Mouse (Mus musculus): Measurements from ENCODE around the gene Rsph14. TPM values are rescaled to one million over a fixed set of nuclear protein-coding genes. Genes with fewer than 3 reads are reported as not detected.
A peak's percentile ranks its signal among the peaks of the same experiment; 100 is the strongest.

Gene Rsph14
- total RNA-seq, 2 experiments from 2014 or later, result 1.3 to 1.4 TPM

DNA sequence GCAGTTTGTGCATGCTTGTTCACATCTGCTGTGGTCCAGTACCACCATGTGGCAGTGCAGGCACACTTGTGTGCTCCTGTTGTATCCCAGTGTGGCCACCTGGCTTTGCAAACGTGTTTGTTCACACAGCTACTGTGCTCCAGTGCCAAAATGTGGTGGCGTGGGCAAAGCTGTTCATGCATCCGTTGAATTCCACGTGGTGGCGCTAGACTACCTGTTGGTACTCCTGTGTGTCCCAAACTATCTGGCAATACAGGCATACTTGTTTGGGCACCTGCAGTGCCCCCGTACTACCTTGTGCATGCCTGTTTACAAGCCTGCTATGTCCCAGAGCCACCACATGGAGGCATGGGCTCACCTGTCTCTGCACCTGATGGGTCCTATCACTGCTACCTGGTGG, 97.4 kb downstream of the Rsph14 start:
- DNase-seq (ENCODE audit: low spot score in 2 of 2), result no peak

DNA sequence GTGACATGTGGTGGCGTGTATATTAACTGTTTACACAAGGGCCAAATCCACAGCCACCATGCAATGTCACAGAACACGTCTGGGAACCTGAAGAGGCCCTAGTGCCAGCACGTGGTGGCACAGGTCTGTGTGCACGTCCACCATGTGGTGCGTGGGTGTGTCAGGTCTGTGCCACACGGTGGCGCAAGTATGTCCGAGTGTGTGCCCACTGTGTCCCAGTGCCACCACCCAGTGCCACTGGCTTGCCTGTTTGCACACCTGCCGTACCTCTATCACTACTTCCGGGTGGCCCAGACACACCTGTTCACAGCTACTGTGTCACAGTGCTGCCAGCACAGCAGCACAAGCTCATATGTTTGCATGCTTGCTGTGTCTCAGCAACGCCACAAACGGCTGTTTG, 97.9 kb downstream of the Rsph14 start:
- DNase-seq (ENCODE audit: low spot score in 2 of 2), result no peak

DNA sequence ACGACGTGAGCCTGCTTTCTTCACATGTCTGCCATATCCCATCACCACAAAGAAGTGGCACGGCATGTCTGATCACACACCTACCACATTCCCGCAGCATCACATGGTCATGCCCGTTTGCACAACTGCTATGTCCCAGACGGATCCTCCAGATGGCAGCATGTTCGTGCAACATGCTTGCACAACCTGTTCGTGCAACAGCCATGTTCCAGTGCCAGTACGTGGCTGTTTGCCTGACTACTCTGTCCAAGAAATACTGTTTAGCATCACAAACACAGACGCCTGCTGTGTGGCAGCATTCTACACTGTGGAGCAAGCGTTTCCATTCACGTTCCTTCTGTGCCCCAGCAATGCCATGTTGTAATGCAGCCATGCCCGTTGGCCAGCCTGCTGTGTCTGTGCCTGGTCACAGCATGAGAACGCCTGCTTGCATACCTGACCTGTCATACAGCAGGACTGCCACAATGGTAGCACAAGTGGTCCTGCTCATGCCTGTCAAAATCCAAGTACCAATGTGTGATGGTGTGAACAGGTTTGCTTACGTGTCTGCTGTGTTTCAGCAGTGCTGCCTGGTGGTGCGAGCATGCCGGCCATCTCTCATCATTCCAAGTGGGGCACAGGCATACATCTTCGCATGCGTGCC, 98.7 kb downstream of the Rsph14 start:
- DNase-seq (ENCODE audit: low spot score in 2 of 2), result peak in 1 of 2 experiments; percentile 77

DNA sequence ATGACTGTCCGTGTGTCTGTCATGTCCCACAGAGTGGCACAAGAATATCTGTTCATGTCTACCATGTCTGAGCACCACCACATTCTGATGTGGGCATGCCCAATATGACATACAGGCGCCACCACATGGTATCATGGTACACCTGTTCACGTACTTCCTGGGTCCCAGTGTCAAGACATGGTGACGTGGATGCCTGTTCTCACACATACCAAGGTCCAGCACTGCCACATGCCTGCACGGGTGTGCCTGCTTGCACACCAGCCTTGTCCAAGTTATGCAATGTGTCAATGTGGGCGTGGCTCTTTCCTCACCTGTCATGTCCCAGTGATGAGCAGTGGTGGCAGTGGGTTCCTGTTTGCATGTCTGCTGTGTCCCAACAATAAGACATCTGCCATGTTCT, 99.9 kb downstream of the Rsph14 start:
- DNase-seq (ENCODE audit: low spot score in 2 of 2), result no peak

DNA sequence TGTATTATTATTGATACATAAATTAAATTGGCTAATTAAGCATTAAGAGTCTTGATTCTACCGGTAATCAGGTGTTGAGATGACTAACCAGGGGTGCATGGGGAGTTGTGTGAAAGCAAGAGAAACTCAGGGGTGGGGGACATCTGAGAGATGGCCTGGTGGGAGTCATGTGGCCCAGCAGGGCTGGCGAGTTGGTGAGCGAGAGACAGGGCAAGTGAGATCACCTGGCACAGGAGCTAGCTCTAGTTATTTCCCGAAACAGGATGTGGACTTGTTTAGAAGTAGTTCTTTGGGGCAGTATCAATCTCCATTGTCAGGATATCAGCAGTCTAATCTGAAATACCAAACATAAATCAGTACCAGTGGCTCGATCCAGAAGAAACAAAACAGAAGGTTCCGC, 100.8 kb downstream of the Rsph14 start:
- DNase-seq (ENCODE audit: low spot score in 2 of 2), result no peak

DNA sequence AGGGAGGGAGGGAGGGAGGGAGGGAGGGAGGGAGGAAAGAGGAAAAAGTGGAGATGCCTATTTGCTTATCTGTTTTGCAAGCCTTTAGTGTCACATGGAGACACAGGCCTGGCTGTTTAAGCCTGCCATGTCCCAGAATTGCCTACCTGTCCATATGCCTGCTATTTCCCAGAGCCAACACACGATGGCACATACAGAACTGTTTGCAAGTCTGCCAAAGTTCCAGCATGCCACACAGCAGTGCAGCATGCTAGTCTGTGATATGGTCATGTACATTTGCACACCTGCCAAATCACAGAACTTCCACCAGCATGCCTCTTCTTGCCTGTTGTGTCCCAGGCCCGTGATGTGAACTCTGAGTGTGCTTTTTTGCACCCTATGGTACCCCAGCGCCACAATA, 101.8 kb downstream of the Rsph14 start:
- no peak for DNase-seq (ENCODE audit: low spot score in 2 of 2)

DNA sequence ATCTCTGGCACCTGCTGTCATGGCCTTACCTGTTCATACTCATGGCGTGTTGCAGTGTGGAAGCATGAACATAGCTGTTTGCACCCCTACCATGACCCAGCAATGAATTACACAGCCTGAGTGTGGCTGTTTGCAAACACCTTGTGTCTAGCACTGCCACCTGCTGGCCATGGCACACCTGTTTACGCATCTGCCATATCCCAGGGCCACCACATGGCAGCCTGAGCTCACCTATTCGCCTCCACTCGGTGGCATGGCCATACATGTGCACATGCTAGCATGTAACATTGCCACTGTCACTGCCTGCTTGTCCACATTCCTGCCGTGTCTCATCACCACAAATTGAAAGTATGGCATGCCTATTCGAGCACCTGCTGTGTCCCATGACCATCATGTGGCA, 102.8 kb downstream of the Rsph14 start:
- no peak for DNase-seq (ENCODE audit: low spot score in 2 of 2)

DNA sequence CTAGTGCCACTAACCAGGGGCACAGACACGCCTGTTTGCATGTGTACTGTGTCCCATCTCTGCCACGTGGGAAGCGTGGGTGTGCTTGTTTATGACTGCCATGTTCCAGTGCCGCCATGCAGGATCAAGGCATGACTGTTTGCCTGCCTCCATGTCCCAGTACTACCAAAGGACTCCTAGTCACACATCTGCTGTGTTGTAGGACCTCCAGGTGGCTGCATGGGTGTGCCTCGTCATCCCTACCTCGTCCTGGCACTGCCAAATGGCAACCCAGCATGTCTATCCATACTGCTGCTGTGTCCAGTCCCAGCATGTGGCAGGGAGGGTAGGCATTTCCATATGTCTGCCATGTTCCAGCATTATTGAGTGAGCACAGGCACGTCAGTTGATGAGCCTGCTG, 104.1 kb downstream of the Rsph14 start:
- no peak for DNase-seq (ENCODE audit: low spot score in 2 of 2)

DNA sequence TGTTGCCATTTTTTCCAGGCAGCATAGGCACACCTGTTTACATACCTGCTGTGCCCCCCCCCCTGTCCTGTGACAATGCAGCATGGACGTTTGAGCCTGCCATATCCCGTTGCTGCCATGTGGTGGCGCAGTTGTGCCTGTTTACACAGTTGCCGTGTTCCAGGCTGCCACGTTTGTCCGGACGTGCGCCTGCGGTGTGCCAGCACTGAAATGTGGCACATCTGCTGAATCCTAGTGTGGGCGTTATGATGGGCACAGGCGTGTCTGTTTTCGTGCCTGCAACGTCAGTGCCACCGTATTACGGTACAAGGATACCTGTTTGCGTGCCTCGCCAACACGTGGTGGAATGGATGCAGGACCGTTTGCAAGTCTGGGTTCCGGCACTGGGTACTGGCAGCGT, 107.1 kb downstream of the Rsph14 start:
- DNase-seq (ENCODE audit: low spot score in 2 of 2), result peak; percentile 66 to 68

DNA sequence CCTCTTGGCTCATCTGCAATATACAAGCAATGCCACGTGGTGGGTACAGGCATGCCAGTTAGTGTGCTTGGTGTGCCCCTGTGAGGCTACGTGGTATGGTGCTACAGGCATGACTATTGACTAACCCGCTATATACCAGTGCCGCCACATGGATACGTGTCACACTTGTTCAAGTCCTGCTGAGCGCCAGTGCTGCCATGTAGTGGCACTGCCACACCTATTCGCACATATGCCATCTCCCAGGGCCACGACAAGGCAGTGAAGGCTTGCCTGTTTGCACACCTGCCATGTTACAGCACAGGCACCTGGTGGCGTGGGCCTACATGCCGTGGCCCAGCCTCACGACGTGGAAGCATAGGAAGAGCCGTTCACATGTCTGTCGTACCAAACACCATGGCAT, 108.1 kb downstream of the Rsph14 start:
- DNase-seq (ENCODE audit: low spot score in 2 of 2), result peak in 1 of 2 experiments; percentile 5

DNA sequence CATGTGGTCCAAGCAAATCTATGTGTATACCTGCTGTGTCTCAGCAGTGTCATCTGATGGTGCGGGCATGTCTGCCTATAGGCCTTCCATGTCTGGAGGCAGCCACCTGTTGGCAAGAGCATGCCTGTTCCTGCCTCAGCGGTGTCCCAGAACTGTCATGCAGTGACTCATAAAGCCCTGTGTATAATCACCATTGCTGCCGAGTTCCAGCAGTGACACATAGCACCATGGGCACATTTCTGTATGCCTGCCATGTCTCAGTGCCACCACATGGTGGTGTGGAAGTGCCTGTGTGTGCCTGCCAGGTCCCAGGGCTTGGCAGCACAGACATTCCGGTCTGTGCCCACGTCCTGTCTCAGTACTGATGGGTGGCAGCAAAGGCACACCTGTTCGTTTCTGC, 109.6 kb downstream of the Rsph14 start:
- peak; percentile 67 to 70 for DNase-seq (ENCODE audit: low spot score in 2 of 2)

DNA sequence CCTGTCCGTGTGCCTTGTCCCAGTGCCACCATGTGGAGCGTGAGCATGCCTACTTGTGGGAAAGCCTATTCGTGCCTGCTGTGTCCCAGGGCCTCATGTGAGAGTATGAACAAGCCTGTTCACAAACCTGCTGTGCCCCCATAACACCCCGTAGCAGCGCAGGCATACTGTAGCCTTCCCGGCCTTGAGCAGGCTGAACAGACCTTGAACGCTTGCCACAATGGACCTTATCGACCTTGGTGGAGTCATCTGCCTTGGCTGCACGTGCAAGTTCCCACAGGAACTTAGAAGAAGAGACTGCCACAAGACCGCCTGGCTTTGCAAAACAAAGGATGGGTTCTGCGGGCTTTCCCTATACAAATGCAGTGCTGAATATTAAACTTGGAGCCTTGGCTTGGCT, 110.8 kb downstream of the Rsph14 start:
- no peak for DNase-seq (ENCODE audit: low spot score in 2 of 2)

DNA sequence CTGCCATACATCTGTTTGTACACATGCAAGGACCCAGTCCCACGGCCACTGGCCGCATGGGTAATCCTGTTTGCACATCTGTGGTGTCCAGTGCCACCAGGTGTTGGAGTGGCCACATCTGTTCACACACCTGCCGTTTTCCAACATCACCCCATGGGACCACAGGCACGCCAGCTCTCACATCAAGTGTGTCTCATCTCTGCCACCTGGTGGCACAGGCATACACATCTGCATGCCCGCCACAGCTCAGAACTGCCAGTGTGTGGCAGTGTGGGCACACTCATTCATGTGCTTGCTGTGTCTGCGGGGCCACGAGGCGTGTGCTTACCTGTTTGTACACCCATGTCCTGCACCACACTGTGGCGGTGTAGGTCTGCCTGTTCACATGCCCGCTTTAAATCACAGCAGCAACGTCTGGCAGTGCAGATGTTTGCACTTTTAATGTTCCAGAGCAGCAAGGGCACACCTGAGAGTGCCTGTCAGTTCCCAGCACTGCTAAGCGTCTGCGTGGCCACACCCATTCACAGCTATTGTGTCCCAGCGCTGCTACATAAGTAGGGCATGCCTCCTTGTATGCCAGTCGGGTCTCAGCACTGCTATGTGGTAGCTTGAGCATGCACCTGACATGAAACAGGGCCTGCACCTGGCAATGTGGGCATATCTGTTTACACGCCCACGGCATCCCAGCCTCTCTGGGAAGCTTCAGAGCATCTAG, 111.4 kb downstream of the Rsph14 start:
- peak; percentile 40 to 60 for DNase-seq (ENCODE audit: low spot score in 2 of 2)

DNA sequence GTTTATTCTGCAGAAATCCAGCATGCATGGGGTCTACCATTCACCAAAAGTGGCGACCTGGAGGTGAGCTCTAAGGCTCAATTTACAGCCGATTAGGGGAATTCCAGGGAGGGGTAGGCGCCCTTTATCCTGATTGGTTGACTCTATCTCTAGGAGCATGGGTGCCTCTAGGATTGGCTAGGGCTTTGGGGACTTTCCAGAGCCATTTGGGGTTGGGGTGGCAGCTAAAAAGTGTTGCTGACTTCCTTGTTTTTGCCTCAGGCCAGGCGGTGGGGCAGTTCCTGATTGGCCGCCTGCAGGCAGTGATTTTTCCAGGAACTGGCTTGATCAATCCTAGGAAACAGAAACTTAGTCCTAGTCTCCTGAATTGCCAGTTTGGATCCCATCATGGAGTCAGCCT, 113.1 kb downstream of the Rsph14 start:
- no peak for DNase-seq (ENCODE audit: low spot score in 2 of 2)

DNA sequence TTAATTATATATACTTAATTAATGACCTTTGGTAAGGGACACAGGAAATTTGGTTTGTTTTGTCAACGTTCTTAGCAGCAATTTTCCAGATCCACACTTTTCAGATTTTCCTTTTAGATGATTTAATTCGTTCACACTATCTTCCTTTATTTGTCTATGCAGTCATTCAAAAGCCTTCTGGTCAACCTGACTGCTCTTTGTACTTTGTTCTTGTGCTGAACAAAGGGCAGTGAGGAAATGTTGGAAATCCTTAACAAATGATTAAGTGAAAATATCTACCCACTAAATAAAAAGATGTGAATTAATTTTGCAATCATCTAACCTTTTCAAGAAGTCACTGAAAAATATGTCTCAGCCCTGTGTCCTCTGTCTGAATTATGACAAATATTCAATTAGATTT, 124.0 kb downstream of the Rsph14 start:
- DNase-seq (ENCODE audit: low spot score in 2 of 2), result no peak

Other genes with a start within 250 kb of the Rsph14 start
- gene Gnaz, start 65.4 kb downstream of the Rsph14 start, total RNA-seq (2021), result 100 to 1,000 TPM; 122 TPM
- gene Rab36, start 4.5 kb upstream of the Rsph14 start, total RNA-seq (2021), result 10 to 100 TPM; 28.8 to 30.6 TPM
- gene Bcr, start 28.0 kb upstream of the Rsph14 start, total RNA-seq (2021), result 10 to 100 TPM; 75.0 to 83.2 TPM
- gene Specc1l, start 179.5 kb upstream of the Rsph14 start, total RNA-seq (2021), result 10 to 100 TPM; 46.5 to 49.5 TPM